Mouse (Mus musculus) kidney, adult 2 months (tissue): ENCODE results near the gene Tmem108.

Source experiments
- CTCF ChIP-seq: fragments of 200-500 bp; conservative IDR thresholded peaks from 2 replicates; pipeline ENCODE4 v1.5.1; 2011; ENCODE audit warnings: low read depth, mild to moderate bottlenecking, control low read depth, low read length, moderate library complexity, mixed read lengths; ENCODE audit not compliant: insufficient read depth, insufficient read length
- POLR2A ChIP-seq: fragments of 200-500 bp; IDR thresholded peaks from one replicate; pipeline ENCODE4 v1.6.1; 2011; ENCODE audit warnings: low read depth, low read length, control low read depth

DNA sequence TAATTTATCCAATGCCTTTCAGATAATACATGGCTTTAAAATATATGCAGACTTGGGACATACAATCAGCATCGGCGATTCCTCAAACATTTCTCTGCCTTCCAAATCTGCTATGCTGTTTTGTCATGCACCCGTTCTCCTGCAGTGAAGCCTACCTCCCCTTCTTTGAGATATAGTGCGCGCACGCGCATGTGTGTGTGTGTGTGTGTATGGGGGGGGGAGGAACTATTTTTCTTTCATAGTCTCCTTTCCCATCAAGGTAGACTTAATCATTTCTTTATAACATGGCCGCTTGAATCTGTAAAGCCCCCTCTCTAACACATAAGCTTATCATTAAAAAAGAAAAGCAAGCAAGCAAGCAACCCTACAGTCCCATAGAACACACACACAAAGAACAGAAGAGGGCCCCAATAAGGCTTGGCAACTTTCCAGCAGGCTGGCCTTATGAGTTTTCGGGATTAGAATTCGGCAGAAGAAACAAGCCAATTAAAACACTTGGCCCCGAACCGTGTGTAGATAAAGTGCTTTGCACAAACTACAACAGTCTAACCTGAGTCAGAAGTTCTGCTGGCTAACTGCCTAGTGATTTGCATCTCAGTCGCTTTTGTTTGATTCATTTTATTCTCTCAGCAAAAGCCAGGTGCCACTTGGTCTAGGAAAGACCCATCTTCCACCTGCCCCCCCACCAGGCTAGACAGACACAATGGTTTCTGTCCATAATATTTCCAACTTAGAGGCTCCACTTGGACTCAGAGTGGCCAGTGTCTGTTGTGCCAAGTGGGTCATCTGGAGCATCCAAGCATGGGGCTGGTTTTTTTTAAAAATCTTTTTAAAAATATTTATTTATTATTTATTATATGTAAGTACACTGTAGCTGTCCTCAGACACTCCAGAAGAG is 153.2 kb downstream of the Tmem108 start:
- no peak for TF ChIP-seq POLR2A
- no peak for TF ChIP-seq CTCF
